Mouse (Mus musculus) CH12.LX (cell line): ENCODE measurements around the gene Hoxa10. TPM values are rescaled to one million over a fixed set of nuclear protein-coding genes. Genes with fewer than 3 reads are reported as not detected.

ENCODE experiments used
- DNase-seq: peaks from one replicate; pipeline ENCODE4 v3.0.0-alpha.2; 2013; ENCODE audit errors: extremely low read depth
- H3K27ac ChIP-seq: 2 replicates; pipeline ENCODE4 v1.5.1; 2012; ENCODE audit warnings: low read depth, mild to moderate bottlenecking, control low read depth, moderate library complexity; ENCODE audit not compliant: insufficient read depth
- H3K27me3 ChIP-seq: replicated peaks from 2 replicates; pipeline ENCODE3; 2012; ENCODE audit warnings: inconsistent platforms
- H3K36me3 ChIP-seq, 2 experiments: replicated peaks in 1 of 2; 2 replicates each; pipeline versions ENCODE3 to v1.6.1; 2012; ENCODE audit warnings: inconsistent platforms in 1 of 2, low read length in 1 of 2, mild to moderate bottlenecking in 1 of 2, mixed read lengths in 1 of 2, moderate library complexity in 1 of 2; ENCODE audit not compliant: control insufficient read depth in 1 of 2, insufficient read depth in 1 of 2
- H3K4me1 ChIP-seq, 2 experiments: 2 replicates each; pipeline ENCODE4 v1.6.1; 2012; ENCODE audit warnings: inconsistent platforms in 1 of 2, moderate library complexity in 1 of 2; ENCODE audit not compliant: insufficient read depth in 2 of 2, control insufficient read depth in 1 of 2
- H3K4me2 ChIP-seq: 2 replicates; pipeline ENCODE4 v1.6.1; 2012; ENCODE audit warnings: low read depth, mild to moderate bottlenecking, control low read depth; ENCODE audit not compliant: poor library complexity, insufficient read depth, severe bottlenecking
- H3K4me3 ChIP-seq, 3 experiments: fragments of 150-350 bp in 1 of 3; sonication (generic) in 1 of 3; replicated peaks in 1 of 3; 2 replicates each; pipeline versions ENCODE3 to v1.5.1; 2011 to 2012; ENCODE audit warnings: low read depth in 2 of 3, low read length in 2 of 3, mild to moderate bottlenecking in 2 of 3, moderate library complexity in 2 of 3, control low read depth in 1 of 3, improper control_type of control experiment in 1 of 3, inconsistent platforms in 1 of 3, mixed read lengths in 1 of 3; ENCODE audit not compliant: poor library complexity in 1 of 3
- H3K79me2 ChIP-seq: replicated peaks from 2 replicates; pipeline ENCODE4 v1.6.1; 2012; ENCODE audit warnings: mild to moderate bottlenecking, moderate library complexity; ENCODE audit not compliant: control insufficient read depth, poor library complexity, insufficient read depth, severe bottlenecking; ENCODE audit errors: extremely low read depth
- H3K9ac ChIP-seq: 2 replicates; pipeline ENCODE4 v1.6.1; 2012; ENCODE audit warnings: low read depth, mild to moderate bottlenecking, control low read depth, moderate library complexity; ENCODE audit not compliant: insufficient read depth
- H3K9me3 ChIP-seq: replicated peaks from 2 replicates; pipeline ENCODE3; 2012; ENCODE audit warnings: low read length, inconsistent platforms, mixed read lengths
- BHLHE40 ChIP-seq: IDR thresholded peaks from 2 replicates; pipeline ENCODE4 v1.6.1; 2011; ENCODE audit warnings: mild to moderate bottlenecking, low read depth, low read length, improper control_type of control experiment
- CTCF ChIP-seq, 2 experiments: IDR thresholded peaks in 1 of 2; conservative IDR thresholded peaks in 1 of 2; 2 replicates each; pipeline ENCODE4 v1.5.1; 2011 to 2012; ENCODE audit warnings: low read depth in 2 of 2, low read length in 2 of 2, improper control_type of control experiment in 1 of 2, inconsistent platforms in 1 of 2, mild to moderate bottlenecking in 1 of 2, moderate library complexity in 1 of 2
- EP300 ChIP-seq: IDR thresholded peaks from 2 replicates; pipeline ENCODE4 v1.6.1; 2011; ENCODE audit warnings: low read length, improper control_type of control experiment
- ETS1 ChIP-seq: conservative IDR thresholded peaks from 2 replicates; pipeline ENCODE4 v1.6.1; 2012; ENCODE audit warnings: low read depth, mild to moderate bottlenecking, inconsistent platforms, low read length, improper control_type of control experiment, moderate library complexity
- GABPA ChIP-seq: IDR thresholded peaks from 2 replicates; pipeline ENCODE4 v1.6.1; 2012; ENCODE audit warnings: low read depth, low read length, improper control_type of control experiment, inconsistent platforms; ENCODE audit not compliant: insufficient replicate concordance
- HCFC1 ChIP-seq: IDR thresholded peaks from 2 replicates; pipeline ENCODE4 v1.6.1; 2012; ENCODE audit warnings: low read depth, mild to moderate bottlenecking, inconsistent platforms, low read length, improper control_type of control experiment
- IRF4 ChIP-seq: IDR thresholded peaks from 2 replicates; pipeline ENCODE4 v1.6.1; 2014; ENCODE audit warnings: low read depth, mild to moderate bottlenecking, inconsistent platforms, low read length, improper control_type of control experiment
- JUN ChIP-seq: IDR thresholded peaks from 2 replicates; pipeline ENCODE4 v1.6.1; 2011; ENCODE audit warnings: low read depth, mild to moderate bottlenecking, low read length, improper control_type of control experiment, moderate library complexity; ENCODE audit not compliant: insufficient read depth
- MEF2A ChIP-seq: IDR thresholded peaks from 2 replicates; pipeline ENCODE4 v1.6.1; 2014; ENCODE audit warnings: low read depth, mild to moderate bottlenecking, inconsistent platforms, low read length, improper control_type of control experiment, borderline replicate concordance
- MXI1 ChIP-seq: IDR thresholded peaks from 2 replicates; pipeline ENCODE4 v1.6.1; 2011; ENCODE audit warnings: mild to moderate bottlenecking, low read depth, low read length, improper control_type of control experiment
- NRF1 ChIP-seq: IDR thresholded peaks from 2 replicates; pipeline ENCODE4 v1.6.1; 2014; ENCODE audit warnings: low read depth, mild to moderate bottlenecking, inconsistent platforms, low read length, improper control_type of control experiment, moderate library complexity
- POLR2A ChIP-seq: IDR thresholded peaks from 2 replicates; pipeline ENCODE4 v1.6.1; 2011; ENCODE audit warnings: low read depth, mild to moderate bottlenecking, improper control_type of control experiment, low read length
- POLR2AphosphoS2 ChIP-seq: IDR thresholded peaks from 2 replicates; pipeline ENCODE4 v1.6.1; 2011; ENCODE audit warnings: low read depth, low read length, improper control_type of control experiment
- RAD21 ChIP-seq: IDR thresholded peaks from 2 replicates; pipeline ENCODE4 v1.6.1; 2011; ENCODE audit warnings: low read depth, mild to moderate bottlenecking, low read length, improper control_type of control experiment, moderate library complexity
- RCOR1 ChIP-seq: conservative IDR thresholded peaks from 2 replicates; pipeline ENCODE4 v1.6.1; 2012; ENCODE audit warnings: low read depth, mild to moderate bottlenecking, inconsistent platforms, low read length, improper control_type of control experiment
- SIN3A ChIP-seq: IDR thresholded peaks from 2 replicates; pipeline ENCODE4 v1.6.1; 2012; ENCODE audit warnings: low read length, improper control_type of control experiment, inconsistent platforms
- SMC3 ChIP-seq: IDR thresholded peaks from 2 replicates; pipeline ENCODE4 v1.6.1; 2011; ENCODE audit warnings: low read depth, low read length, improper control_type of control experiment
- TBP ChIP-seq: conservative IDR thresholded peaks from 2 replicates; pipeline ENCODE4 v1.6.1; 2011; ENCODE audit warnings: low read depth, low read length, improper control_type of control experiment
- TCF12 ChIP-seq: IDR thresholded peaks from 2 replicates; pipeline ENCODE4 v1.6.1; 2014; ENCODE audit warnings: low read depth, mild to moderate bottlenecking, inconsistent platforms, low read length, improper control_type of control experiment
- UBTF ChIP-seq: IDR thresholded peaks from 2 replicates; pipeline ENCODE4 v1.6.1; 2012; ENCODE audit warnings: low read depth, mild to moderate bottlenecking, inconsistent platforms, low read length, improper control_type of control experiment, moderate library complexity
- ZC3H11A ChIP-seq: IDR thresholded peaks from 2 replicates; pipeline ENCODE4 v1.6.1; 2012; ENCODE audit warnings: low read depth, mild to moderate bottlenecking, inconsistent platforms, low read length, improper control_type of control experiment
- ZMIZ1 ChIP-seq: IDR thresholded peaks from 2 replicates; pipeline ENCODE4 v1.6.1; 2012; ENCODE audit warnings: low read depth, mild to moderate bottlenecking, inconsistent platforms, low read length, improper control_type of control experiment
- dilution Hi-C: fragments of 300-500 bp; cut with MboI; formaldehyde crosslinking; loops from 2 replicates; pipeline ENCODE4 v1.14.3; 2020; ENCODE audit warnings: low sequenced_read_pairs; ENCODE audit not compliant: extremely low pct_unique_long_range_greater_than_20kb, extremely low pct_ligation_motif_present
- in situ Hi-C: fragments of 300-500 bp; cut with MboI; formaldehyde crosslinking; loops from 3 replicates; pipeline ENCODE4 v1.14.3; 2019; ENCODE audit warnings: low sequenced_read_pairs, low pct_ligation_motif_present, low pct_unique_long_range_greater_than_20kb, mixed read lengths
- polyA plus RNA-seq: library from polyadenylated mRNA; unstranded; fragments of >175 nt; gene quantifications from 2 replicates; pipeline ENCODE4 v1.2.1, GENCODE M21; 2012; ENCODE audit warnings: low read depth; ENCODE audit not compliant: insufficient read length
- total RNA-seq, 2 experiments: library from RNA; depleted of rRNA; stranded (reverse); fragments of 300-350 nt in 1 of 2; fragments of >200 nt in 1 of 2; gene quantifications; 2 replicates each; pipeline ENCODE4 v1.2.3; 2012 to 2014

Hoxa10 gene
- total and polyA plus RNA-seq, 3 experiments: 5.2 to 14.5 (median 14.3) TPM

GRCm38 (mm10) chr6:52249826-52250225 lies 9.2 kb upstream of the Hoxa10 start:
- Histone ChIP-seq H3K79me2 (no peaks in the 10 kb centered on the region), H3K4me3 (no peak overlapping the region), H3K4me2 (no peak overlapping the region), H3K9me3 (peaks cover 26% of the 10 kb centered on the region), H3K36me3 (no peaks in the 10 kb centered on the region), H3K27ac (no peak overlapping the region), H3K27me3 (no peaks in the 10 kb centered on the region), H3K4me1 (no peaks in the 10 kb centered on the region), H3K9ac (no peak overlapping the region)
- dilution Hi-C loops: no loop called here
- DNase-seq: no peak
- TF ChIP-seq EP300 (no peak), MXI1 (no peak), ZMIZ1 (no peak), RAD21 (no peak), IRF4 (no peak), POLR2AphosphoS2 (no peak), UBTF (no peak)
- in situ Hi-C loops: loop anchor here (25.0 kb wide), 1 partner anchor 662 kb away; no protein-coding TSS in a partner anchor

GRCm38 (mm10) chr6:52249415-52249738 lies 8.7 kb upstream of the Hoxa10 start:
- H3K27me3 ChIP-seq: no peaks in the 10 kb centered on the region
- no peak for DNase-seq
- no peak overlapping the region for H3K4me3 ChIP-seq
- no peak overlapping the region for H3K27ac ChIP-seq
- H3K79me2 ChIP-seq: no peaks in the 10 kb centered on the region
- H3K9ac ChIP-seq: no peak overlapping the region
- in situ Hi-C loops: no loop called here
- no peak overlapping the region for H3K4me2 ChIP-seq
- dilution Hi-C loops: no loop called here
- H3K36me3 ChIP-seq: no peaks in the 10 kb centered on the region
- H3K9me3 ChIP-seq: peaks cover 26% of the 10 kb centered on the region
- TF ChIP-seq ETS1 (no peak), SIN3A (no peak), TBP (no peak), NRF1 (no peak), RCOR1 (no peak), HCFC1 (no peak), ZC3H11A (no peak), MEF2A (no peak), CTCF (conservative IDR thresholded peaks at IDR 0.05 in 1 of 2, IDR thresholded peaks at IDR 0.05 in 1 of 2; ENCODE audit: low read depth in 2 of 2, low read length in 2 of 2) (no peak), TCF12 (no peak), BHLHE40 (no peak), IRF4 (no peak), JUN (no peak), POLR2A (no peak), GABPA (no peak), SMC3 (no peak), POLR2AphosphoS2 (no peak)
- no peaks in the 10 kb centered on the region for H3K4me1 ChIP-seq
